Mouse (Mus musculus): ENCODE results near the gene Prkg1. TPM values are rescaled to one million over a fixed set of nuclear protein-coding genes. Genes with fewer than 3 reads are reported as not detected.
"Not testable (repeated sequence)": the region's sequence is repeated elsewhere in the genome, so short reads cannot be mapped to it uniquely, and the experiment has no call there.

The Prkg1 gene
- polyA plus RNA-seq, 1 experiment from 2014 or later, result 21.1 TPM

DNA sequence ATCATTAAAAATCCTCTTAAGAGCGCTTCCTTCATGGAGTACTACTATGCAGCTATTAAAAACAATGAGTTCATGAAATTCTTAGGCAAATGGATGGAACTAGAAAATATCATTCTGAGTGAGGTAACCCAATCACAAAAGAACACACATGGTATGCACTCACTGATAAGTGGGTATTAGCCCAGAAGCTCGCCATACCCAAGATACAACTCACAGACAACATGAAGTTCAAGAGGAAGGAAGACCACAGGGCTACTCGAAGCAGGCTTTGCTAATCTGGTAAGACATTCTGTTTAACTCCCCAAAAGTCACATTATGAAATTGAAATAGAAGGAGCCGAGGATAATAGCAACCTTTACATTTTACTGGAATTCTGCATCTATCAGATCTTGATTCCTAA lies 545.6 kb downstream of the Prkg1 start:
- ATAC-seq (ENCODE audit: insufficient number of reproducible peaks, insufficient read depth, low FRiP score, low read depth), result not testable (repeated sequence)

DNA sequence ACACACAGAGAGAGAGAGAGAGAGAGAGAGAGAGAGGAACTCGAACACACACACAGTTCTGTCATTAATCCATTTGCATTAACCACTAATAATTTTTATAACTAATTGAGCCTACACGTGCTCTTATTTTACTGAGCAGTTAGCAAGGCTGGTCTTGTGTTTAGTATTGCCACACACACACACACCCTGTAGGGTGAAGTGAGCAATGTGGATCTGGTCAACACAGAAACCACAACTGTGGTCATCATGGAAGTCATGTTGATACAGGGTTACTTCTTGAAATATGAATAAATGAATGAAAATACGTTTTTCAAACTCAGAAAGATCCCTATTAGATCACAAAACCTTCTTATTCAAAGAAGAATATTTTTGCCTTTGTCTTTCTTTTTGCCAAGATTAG lies 554.0 kb downstream of the Prkg1 start:
- no peak overlapping the region for H3K4me3 ChIP-seq (ENCODE audit: low read depth, low read length)
- H3K36me3 ChIP-seq (ENCODE audit: control insufficient read depth, insufficient read depth, low read length), result no peaks in the 10 kb centered on the region
- H3K27ac ChIP-seq (ENCODE audit: low read length), result no peak overlapping the region
- H3K4me1 ChIP-seq (ENCODE audit: control insufficient read depth, insufficient read depth, low read length), result 0 out of 2 replicates have a peak, but pooled peaks cover 3% of the 10 kb centered on the region
- H3K9me3 ChIP-seq (ENCODE audit: control insufficient read depth, low read depth, low read length), result no peaks in the 10 kb centered on the region
- H3K4me2 ChIP-seq (replicated peaks; ENCODE audit: low read depth, low read length), result no peak overlapping the region
- no peaks in the 10 kb centered on the region for H3K27me3 ChIP-seq (ENCODE audit: control insufficient read depth, insufficient read depth, low read length)
- no peak for ATAC-seq (ENCODE audit: insufficient number of reproducible peaks, insufficient read depth, low FRiP score, low read depth)
- 65% methylated on average over 3 of the region's 3 CpGs for WGBS
- no peak overlapping the region for H3K9ac ChIP-seq (replicated peaks; ENCODE audit: low read depth, low read length)

More for the DNA sequence above, 545.6 kb downstream of the Prkg1 start:
- not testable (repeated sequence) for H3K4me1 ChIP-seq (ENCODE audit: control insufficient read depth, insufficient read depth, low read length); H3K27ac ChIP-seq (ENCODE audit: low read length); H3K27me3 ChIP-seq (ENCODE audit: control insufficient read depth, insufficient read depth, low read length); H3K4me3 ChIP-seq (ENCODE audit: low read depth, low read length); H3K4me2 ChIP-seq (replicated peaks; ENCODE audit: low read depth, low read length); H3K9me3 ChIP-seq (ENCODE audit: control insufficient read depth, low read depth, low read length); H3K9ac ChIP-seq (replicated peaks; ENCODE audit: low read depth, low read length); H3K36me3 ChIP-seq (ENCODE audit: control insufficient read depth, insufficient read depth, low read length)
- 73% methylated on average over 4 of the region's 4 CpGs for WGBS

DNA sequence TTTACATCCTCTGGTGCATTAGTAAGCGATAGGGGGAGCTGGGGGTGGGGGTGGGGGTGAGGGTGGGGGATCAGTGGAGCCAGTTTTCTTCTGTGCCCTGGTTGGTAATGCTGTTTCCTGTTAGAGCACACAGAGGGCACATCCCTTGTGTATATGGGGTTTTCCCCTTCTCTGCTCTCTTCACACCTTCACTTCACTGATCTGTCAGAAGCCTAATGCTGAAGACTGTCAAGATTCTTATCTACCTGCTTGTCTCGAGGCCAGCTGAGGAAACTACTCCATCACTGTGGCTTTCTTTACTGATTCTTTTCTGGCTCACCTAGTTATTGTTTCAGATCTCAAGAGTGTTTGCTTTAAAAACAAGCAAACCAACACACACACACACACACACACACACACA lies 554.4 kb downstream of the Prkg1 start:
- Histone ChIP-seq H3K27ac (ENCODE audit: low read length) (no peak overlapping the region), H3K9me3 (ENCODE audit: control insufficient read depth, low read depth, low read length) (no peaks in the 10 kb centered on the region), H3K4me3 (ENCODE audit: low read depth, low read length) (no peak overlapping the region), H3K27me3 (ENCODE audit: control insufficient read depth, insufficient read depth, low read length) (no peaks in the 10 kb centered on the region), H3K36me3 (ENCODE audit: control insufficient read depth, insufficient read depth, low read length) (no peaks in the 10 kb centered on the region), H3K4me2 (replicated peaks; ENCODE audit: low read depth, low read length) (no peak overlapping the region), H3K9ac (replicated peaks; ENCODE audit: low read depth, low read length) (no peak overlapping the region), H3K4me1 (ENCODE audit: control insufficient read depth, insufficient read depth, low read length) (0 out of 2 replicates have a peak, but pooled peaks cover 3% of the 10 kb centered on the region)
- WGBS, result 28% methylated on average over 2 of the region's 2 CpGs
- ATAC-seq (ENCODE audit: insufficient number of reproducible peaks, insufficient read depth, low FRiP score, low read depth), result no peak

DNA sequence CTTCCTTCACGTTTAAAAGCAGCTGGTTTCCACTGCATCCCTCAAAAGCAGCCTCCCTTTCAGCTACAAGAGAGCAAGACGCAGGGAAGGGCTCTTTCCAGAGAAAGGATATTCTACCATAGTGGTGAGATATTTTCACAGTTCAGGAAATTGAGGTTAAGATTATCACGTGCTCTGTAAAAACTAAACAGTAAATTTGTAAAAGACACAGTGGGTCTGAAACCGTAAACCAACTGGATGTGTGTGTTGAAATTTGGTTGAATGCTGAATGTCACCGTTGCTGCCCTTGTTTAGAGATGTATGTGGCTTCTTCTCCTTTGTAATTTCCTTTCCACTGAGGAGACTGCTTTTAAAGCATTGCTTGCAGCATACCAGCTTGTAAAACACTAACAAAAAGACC lies 565.2 kb downstream of the Prkg1 start:
- H3K27ac ChIP-seq (ENCODE audit: low read length), result peak overlapping the region; percentile 7; the same call in 1 of the 2 replicates
- 40% methylated on average over 5 of the region's 5 CpGs for WGBS
- H3K9ac ChIP-seq (replicated peaks; ENCODE audit: low read depth, low read length), result no peak overlapping the region
- no peak overlapping the region for H3K4me2 ChIP-seq (replicated peaks; ENCODE audit: low read depth, low read length)
- H3K27me3 ChIP-seq (ENCODE audit: control insufficient read depth, insufficient read depth, low read length), result no peaks in the 10 kb centered on the region
- no peaks in the 10 kb centered on the region for H3K9me3 ChIP-seq (ENCODE audit: control insufficient read depth, low read depth, low read length)
- 0 out of 2 replicates have a peak, but pooled peaks cover 5% of the 10 kb centered on the region for H3K4me1 ChIP-seq (ENCODE audit: control insufficient read depth, insufficient read depth, low read length)
- no peak overlapping the region for H3K4me3 ChIP-seq (ENCODE audit: low read depth, low read length)
- no peaks in the 10 kb centered on the region for H3K36me3 ChIP-seq (ENCODE audit: control insufficient read depth, insufficient read depth, low read length)
- no peak for ATAC-seq (ENCODE audit: insufficient number of reproducible peaks, insufficient read depth, low FRiP score, low read depth)

DNA sequence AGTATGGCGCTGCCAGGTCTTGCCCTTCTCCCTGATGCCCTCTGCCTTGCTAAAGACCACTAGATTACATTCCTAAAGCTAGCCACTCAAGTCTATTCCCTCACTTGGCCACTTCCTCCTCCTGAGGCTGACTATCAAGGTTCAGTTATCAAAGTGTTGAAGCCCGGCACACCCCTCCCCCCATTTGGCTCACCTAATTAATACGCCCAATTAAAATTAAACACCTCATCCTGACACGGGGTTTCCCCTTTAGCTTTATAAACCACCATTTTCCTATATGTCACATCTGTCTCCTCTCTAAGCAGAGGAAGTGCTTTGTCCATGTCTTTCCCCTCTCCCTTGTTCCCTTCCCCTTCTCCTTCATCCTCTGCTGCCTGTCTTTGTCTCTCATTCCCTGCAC lies 566.4 kb downstream of the Prkg1 start:
- Histone ChIP-seq H3K9ac (replicated peaks; ENCODE audit: low read depth, low read length) (no peak overlapping the region), H3K27ac (ENCODE audit: low read length) (no peak overlapping the region), H3K4me3 (ENCODE audit: low read depth, low read length) (no peak overlapping the region), H3K27me3 (ENCODE audit: control insufficient read depth, insufficient read depth, low read length) (no peaks in the 10 kb centered on the region), H3K36me3 (ENCODE audit: control insufficient read depth, insufficient read depth, low read length) (no peaks in the 10 kb centered on the region), H3K4me1 (ENCODE audit: control insufficient read depth, insufficient read depth, low read length) (0 out of 2 replicates have a peak, but pooled peaks cover 5% of the 10 kb centered on the region), H3K4me2 (replicated peaks; ENCODE audit: low read depth, low read length) (no peak overlapping the region), H3K9me3 (ENCODE audit: control insufficient read depth, low read depth, low read length) (no peaks in the 10 kb centered on the region)
- no peak for ATAC-seq (ENCODE audit: insufficient number of reproducible peaks, insufficient read depth, low FRiP score, low read depth)
- 73% methylated on average over 4 of the region's 4 CpGs for WGBS

DNA sequence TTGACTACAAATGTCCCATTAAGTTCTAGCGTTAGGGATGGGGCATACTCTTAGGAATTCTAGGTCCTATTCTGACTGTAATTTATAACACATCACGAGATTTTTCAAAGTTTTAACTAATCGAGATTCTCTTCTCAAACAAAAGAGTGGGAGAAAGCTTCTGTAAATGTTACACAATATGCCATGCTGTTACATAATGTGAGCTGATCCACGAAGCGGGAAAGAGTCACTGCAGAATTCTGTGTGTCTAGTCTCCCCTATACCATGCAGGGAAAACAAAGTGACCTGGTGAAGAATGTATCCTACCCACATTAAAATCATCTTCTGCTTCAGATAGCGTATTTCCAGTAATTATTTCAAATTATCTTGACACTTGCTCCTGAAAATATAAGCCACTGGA lies 567.8 kb downstream of the Prkg1 start:
- Histone ChIP-seq H3K36me3 (ENCODE audit: control insufficient read depth, insufficient read depth, low read length) (no peaks in the 10 kb centered on the region), H3K9ac (replicated peaks; ENCODE audit: low read depth, low read length) (no peak overlapping the region)
- WGBS, result 84% methylated on average over 6 of the region's 6 CpGs

GRCm38 (mm10) chr19:31188559-31189218 lies 576.1 kb downstream of the Prkg1 start:
- Histone ChIP-seq H3K27ac (ENCODE audit: low read length) (no peak overlapping the region), H3K9ac (replicated peaks; ENCODE audit: low read depth, low read length) (no peak overlapping the region), H3K4me1 (ENCODE audit: control insufficient read depth, insufficient read depth, low read length) (no peaks in the 10 kb centered on the region), H3K4me2 (replicated peaks; ENCODE audit: low read depth, low read length) (no peak overlapping the region), H3K4me3 (ENCODE audit: low read depth, low read length) (no peak overlapping the region), H3K9me3 (ENCODE audit: control insufficient read depth, low read depth, low read length) (no peaks in the 10 kb centered on the region), H3K27me3 (ENCODE audit: control insufficient read depth, insufficient read depth, low read length) (no peaks in the 10 kb centered on the region), H3K36me3 (ENCODE audit: control insufficient read depth, insufficient read depth, low read length) (no peaks in the 10 kb centered on the region)
- ATAC-seq (ENCODE audit: insufficient number of reproducible peaks, insufficient read depth, low FRiP score, low read depth), result no peak
- 82% methylated on average over 6 of the region's 6 CpGs for WGBS

More for the DNA sequence above, 567.8 kb downstream of the Prkg1 start:
- Histone ChIP-seq H3K4me3 (ENCODE audit: low read depth, low read length) (no peak overlapping the region), H3K9me3 (ENCODE audit: control insufficient read depth, low read depth, low read length) (no peaks in the 10 kb centered on the region), H3K27me3 (ENCODE audit: control insufficient read depth, insufficient read depth, low read length) (no peaks in the 10 kb centered on the region), H3K4me1 (ENCODE audit: control insufficient read depth, insufficient read depth, low read length) (0 out of 2 replicates have a peak, but pooled peaks cover 5% of the 10 kb centered on the region), H3K4me2 (replicated peaks; ENCODE audit: low read depth, low read length) (no peak overlapping the region), H3K27ac (ENCODE audit: low read length) (no peak overlapping the region)
- no peak for ATAC-seq (ENCODE audit: insufficient number of reproducible peaks, insufficient read depth, low FRiP score, low read depth)

- Histone ChIP-seq H3K9me3 (ENCODE audit: control insufficient read depth, low read depth, low read length) (no peaks in the 10 kb centered on the region), H3K9ac (replicated peaks; ENCODE audit: low read depth, low read length) (no peak overlapping the region), H3K4me2 (replicated peaks; ENCODE audit: low read depth, low read length) (no peak overlapping the region), H3K4me1 (ENCODE audit: control insufficient read depth, insufficient read depth, low read length) (no peaks in the 10 kb centered on the region), H3K27me3 (ENCODE audit: control insufficient read depth, insufficient read depth, low read length) (no peaks in the 10 kb centered on the region), H3K36me3 (ENCODE audit: control insufficient read depth, insufficient read depth, low read length) (no peaks in the 10 kb centered on the region), H3K27ac (ENCODE audit: low read length) (no peak overlapping the region), H3K4me3 (ENCODE audit: low read depth, low read length) (no peak overlapping the region)
- ATAC-seq (ENCODE audit: insufficient number of reproducible peaks, insufficient read depth, low FRiP score, low read depth), result no peak
- whole genome bisulfite sequencing, result 92% methylated on average over 4 of the region's 4 CpGs
Measured at GRCm38 (mm10) chr19:31180757-31181156, 584.1 kb downstream of the Prkg1 start.

Data from stomach, embryonic 14.5 days (tissue).